Mouse (Mus musculus) MEL (cell line): ENCODE results near the gene Rbks. TPM values are rescaled to one million over a fixed set of nuclear protein-coding genes. Genes with fewer than 3 reads are reported as not detected.
"Not testable (repeated sequence)": the region's sequence is repeated elsewhere in the genome, so short reads cannot be mapped to it uniquely, and the experiment has no call there.

Source experiments
- DNase-seq: peaks from one replicate; pipeline ENCODE4 v3.0.0; 2011; ENCODE audit warnings: low read depth, low spot score
- H3K27ac ChIP-seq: 2 replicates; pipeline ENCODE4 v1.5.1; 2012; ENCODE audit warnings: low read depth, mild to moderate bottlenecking, control low read depth, low read length, moderate library complexity; ENCODE audit not compliant: control insufficient read depth
- H3K27me3 ChIP-seq, 2 experiments: fragments of 150-350 bp in 1 of 2; sonication (generic) in 1 of 2; 2 replicates each; pipeline ENCODE4 v1.6.1; 2012; ENCODE audit warnings: low read length in 2 of 2, mild to moderate bottlenecking in 2 of 2, improper control_type of control experiment in 1 of 2, moderate library complexity in 1 of 2; ENCODE audit not compliant: insufficient read depth in 2 of 2, control insufficient read depth in 1 of 2
- H3K36me3 ChIP-seq, 2 experiments: 2 replicates each; pipeline ENCODE4 v1.6.1; 2012 to 2014; ENCODE audit warnings: low read length in 2 of 2, improper control_type of control experiment in 1 of 2, inconsistent platforms in 1 of 2, mild to moderate bottlenecking in 1 of 2; ENCODE audit not compliant: insufficient read depth in 2 of 2, control insufficient read depth in 1 of 2
- H3K4me1 ChIP-seq, 2 experiments: fragments of 150-350 bp in 1 of 2; sonication (generic) in 1 of 2; 2 replicates each; pipeline ENCODE4 v1.6.1; 2012; ENCODE audit warnings: low read length in 2 of 2, improper control_type of control experiment in 1 of 2, mild to moderate bottlenecking in 1 of 2; ENCODE audit not compliant: insufficient read depth in 2 of 2, control insufficient read depth in 1 of 2
- H3K4me3 ChIP-seq, 2 experiments: fragments of 150-350 bp in 1 of 2; sonication (generic) in 1 of 2; 2 replicates each; pipeline ENCODE4 v1.5.1; 2012; ENCODE audit warnings: low read depth in 2 of 2, low read length in 2 of 2, mild to moderate bottlenecking in 2 of 2, moderate library complexity in 2 of 2, control low read depth in 1 of 2, improper control_type of control experiment in 1 of 2; ENCODE audit not compliant: control insufficient read depth in 1 of 2, insufficient read depth in 1 of 2
- H3K79me2 ChIP-seq: 2 replicates; pipeline ENCODE4 v1.6.1; 2012; ENCODE audit warnings: mild to moderate bottlenecking, low read length, moderate library complexity; ENCODE audit not compliant: control insufficient read depth, poor library complexity, insufficient read depth
- H3K9ac ChIP-seq: 2 replicates; pipeline ENCODE4 v1.6.1; 2012; ENCODE audit warnings: low read depth, mild to moderate bottlenecking, control low read depth, low read length, moderate library complexity; ENCODE audit not compliant: control insufficient read depth, poor library complexity, severe bottlenecking
- H3K9me3 ChIP-seq: fragments of 150-350 bp; sonication (generic); replicated peaks from 2 replicates; pipeline ENCODE4 v1.6.1; 2012; ENCODE audit warnings: mild to moderate bottlenecking, low read length, improper control_type of control experiment, moderate library complexity; ENCODE audit not compliant: insufficient read depth
- BHLHE40 ChIP-seq: IDR thresholded peaks from 2 replicates; pipeline ENCODE4 v1.6.1; 2012; ENCODE audit warnings: low read depth, mild to moderate bottlenecking, inconsistent platforms, low read length, improper control_type of control experiment, borderline replicate concordance
- CHD2 ChIP-seq: IDR thresholded peaks from 2 replicates; pipeline ENCODE4 v1.6.1; 2011; ENCODE audit warnings: low read length, improper control_type of control experiment
- CTCF ChIP-seq, 3 experiments: IDR thresholded peaks in 2 of 3; conservative IDR thresholded peaks in 1 of 3; 2 replicates each; pipeline ENCODE4 v1.5.1; 2011 to 2012; ENCODE audit warnings: low read length in 3 of 3, low read depth in 2 of 3, mild to moderate bottlenecking in 2 of 3, improper control_type of control experiment in 1 of 3, inconsistent platforms in 1 of 3, mixed read lengths in 1 of 3, moderate library complexity in 1 of 3; ENCODE audit not compliant: control insufficient read depth in 1 of 3, insufficient read depth in 1 of 3, poor library complexity in 1 of 3, severe bottlenecking in 1 of 3
- GABPA ChIP-seq: IDR thresholded peaks from 2 replicates; pipeline ENCODE4 v1.6.1; 2012; ENCODE audit warnings: low read depth, mild to moderate bottlenecking, inconsistent platforms, low read length, improper control_type of control experiment, moderate library complexity
- GATA1 ChIP-seq: IDR thresholded peaks from 2 replicates; pipeline ENCODE4 v1.6.1; 2011; ENCODE audit warnings: low read depth, low read length, improper control_type of control experiment
- HCFC1 ChIP-seq: IDR thresholded peaks from 2 replicates; pipeline ENCODE4 v1.6.1; 2012; ENCODE audit warnings: low read depth, mild to moderate bottlenecking, inconsistent platforms, low read length, improper control_type of control experiment, moderate library complexity
- KAT2A ChIP-seq: conservative IDR thresholded peaks from 2 replicates; pipeline ENCODE4 v1.6.1; 2012; ENCODE audit warnings: low read depth, low read length, improper control_type of control experiment, inconsistent platforms
- MAFK ChIP-seq: IDR thresholded peaks from 2 replicates; pipeline ENCODE4 v1.6.1; 2011; ENCODE audit warnings: low read depth, mild to moderate bottlenecking, low read length, improper control_type of control experiment, borderline replicate concordance
- MAX ChIP-seq: IDR thresholded peaks from 2 replicates; pipeline ENCODE4 v1.6.1; 2011; ENCODE audit warnings: low read length, improper control_type of control experiment
- MAZ ChIP-seq: IDR thresholded peaks from 2 replicates; pipeline ENCODE4 v1.6.1; 2012; ENCODE audit warnings: low read depth, mild to moderate bottlenecking, inconsistent platforms, low read length, improper control_type of control experiment
- MEF2A ChIP-seq: IDR thresholded peaks from 2 replicates; pipeline ENCODE4 v1.6.1; 2014; ENCODE audit warnings: low read depth, mild to moderate bottlenecking, inconsistent platforms, low read length, improper control_type of control experiment; ENCODE audit not compliant: poor library complexity, insufficient replicate concordance, severe bottlenecking; ENCODE audit errors: extremely low read depth
- MYB ChIP-seq: IDR thresholded peaks from 2 replicates; pipeline ENCODE4 v1.6.1; 2011; ENCODE audit warnings: mild to moderate bottlenecking, low read depth, low read length, improper control_type of control experiment
- MYC ChIP-seq: IDR thresholded peaks from 2 replicates; pipeline ENCODE4 v1.6.1; 2011; ENCODE audit warnings: low read depth, mild to moderate bottlenecking, low read length, improper control_type of control experiment, moderate library complexity
- NELFE ChIP-seq: IDR thresholded peaks from 2 replicates; pipeline ENCODE4 v1.6.1; 2011; ENCODE audit warnings: low read depth, low read length, improper control_type of control experiment
- POLR2AphosphoS2 ChIP-seq: IDR thresholded peaks from 2 replicates; pipeline ENCODE4 v1.6.1; 2011; ENCODE audit warnings: low read length, improper control_type of control experiment
- POLR2AphosphoS5 ChIP-seq: IDR thresholded peaks from 2 replicates; pipeline ENCODE4 v1.6.1; 2012; ENCODE audit warnings: low read depth, borderline replicate concordance, mild to moderate bottlenecking, inconsistent platforms, low read length, moderate library complexity, mixed read lengths
- RAD21 ChIP-seq: IDR thresholded peaks from 2 replicates; pipeline ENCODE4 v1.6.1; 2011; ENCODE audit warnings: mild to moderate bottlenecking, low read depth, low read length, improper control_type of control experiment
- SIN3A ChIP-seq: IDR thresholded peaks from 2 replicates; pipeline ENCODE4 v1.6.1; 2012; ENCODE audit warnings: low read length, improper control_type of control experiment, inconsistent platforms
- SMC3 ChIP-seq: IDR thresholded peaks from 2 replicates; pipeline ENCODE4 v1.6.1; 2011; ENCODE audit warnings: low read depth, low read length, improper control_type of control experiment
- TAL1 ChIP-seq: IDR thresholded peaks from 2 replicates; pipeline ENCODE4 v1.6.1; 2012; ENCODE audit warnings: mild to moderate bottlenecking, inconsistent platforms, low read length, moderate library complexity, mixed read lengths
- USF1 ChIP-seq: IDR thresholded peaks from 2 replicates; pipeline ENCODE4 v1.6.1; 2014; ENCODE audit warnings: low read depth, mild to moderate bottlenecking, inconsistent platforms, low read length, improper control_type of control experiment, moderate library complexity
- ZC3H11A ChIP-seq: IDR thresholded peaks from 2 replicates; pipeline ENCODE4 v1.6.1; 2012; ENCODE audit warnings: low read depth, mild to moderate bottlenecking, inconsistent platforms, low read length, improper control_type of control experiment
- ZNF384 ChIP-seq: IDR thresholded peaks from 2 replicates; pipeline ENCODE4 v1.6.1; 2012; ENCODE audit warnings: low read depth, mild to moderate bottlenecking, inconsistent platforms, low read length, improper control_type of control experiment
- polyA plus RNA-seq, 2 experiments: library from polyadenylated mRNA; stranded (reverse) in 1 of 2; unstranded in 1 of 2; fragments of >175 nt in 1 of 2; fragments of >200 nt in 1 of 2; gene quantifications; 2 replicates each; pipeline versions ENCODE4 v1.2.1 to v1.2.4; 2012; ENCODE audit warnings: low replicate concordance in 2 of 2, low read depth in 1 of 2; ENCODE audit not compliant: insufficient read length in 2 of 2, insufficient read depth in 1 of 2, missing spikeins in 1 of 2
- total RNA-seq: library from RNA; depleted of rRNA; stranded (reverse); fragments of 300-350 nt; gene quantifications from 2 replicates; pipeline ENCODE4 v1.2.3, GENCODE M21; 2012

Rbks gene
- total and polyA plus RNA-seq, 3 experiments: 34.3 to 47.4 TPM; not detected in 1

DNA sequence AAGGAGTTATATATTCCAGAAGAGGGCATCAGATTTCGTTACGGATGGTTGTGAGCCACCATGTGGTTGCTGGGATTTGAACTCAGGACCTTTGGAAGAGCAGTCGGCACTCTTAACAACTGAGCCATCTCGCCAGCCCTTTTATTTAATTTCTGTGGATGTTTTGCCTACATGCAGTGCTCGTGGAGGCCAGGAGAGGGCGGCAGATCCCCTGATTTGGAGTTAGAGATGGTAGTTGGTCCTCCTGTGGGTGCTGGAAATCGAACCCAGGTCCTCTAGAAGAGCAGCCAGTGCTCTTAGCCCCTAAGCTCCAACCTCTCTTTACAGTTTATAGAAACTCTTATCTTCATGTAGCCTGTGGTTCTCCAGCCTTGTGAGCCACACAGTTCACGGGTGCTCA lies 108.8 kb downstream of the Rbks start:
- not testable (repeated sequence) for H3K36me3 ChIP-seq, H3K4me1 ChIP-seq, H3K4me3 ChIP-seq, H3K27me3 ChIP-seq, H3K79me2 ChIP-seq, H3K27ac ChIP-seq, H3K9me3 ChIP-seq, H3K9ac ChIP-seq
- DNase-seq: peak; percentile 57
- peak; percentile 63 for TF ChIP-seq ZC3H11A
- peak; percentile 62 to 75 (median 70) for TF ChIP-seq CTCF (IDR thresholded peaks at IDR 0.05 in 2 of 3, conservative IDR thresholded peaks at IDR 0.05 in 1 of 3; ENCODE audit: control insufficient read depth in 1 of 3, insufficient read depth in 1 of 3, low read depth in 2 of 3, low read length in 3 of 3, poor library complexity in 1 of 3, severe bottlenecking in 1 of 3)
- 0 out of 2 replicates have a peak, but pooled peaks have one; percentile 24 for TF ChIP-seq MAZ
- TF ChIP-seq SMC3: peak; percentile 72
- TF ChIP-seq RAD21: peak; percentile 77

GRCm38 (mm10) chr5:31588016-31588415 lies 109.4 kb downstream of the Rbks start:
- Histone ChIP-seq H3K4me1 (no peaks in the 10 kb centered on the region), H3K27me3 (no peaks in the 10 kb centered on the region), H3K9me3 (no peaks in the 10 kb centered on the region), H3K4me3 (no peak overlapping the region), H3K9ac (no peak overlapping the region)
- DNase-seq: no peak
- no peak for TF ChIP-seq POLR2AphosphoS2
- TF ChIP-seq CHD2: no peak
- TF ChIP-seq CTCF (IDR thresholded peaks at IDR 0.05 in 2 of 3, conservative IDR thresholded peaks at IDR 0.05 in 1 of 3; ENCODE audit: control insufficient read depth in 1 of 3, insufficient read depth in 1 of 3, low read depth in 2 of 3, low read length in 3 of 3, poor library complexity in 1 of 3, severe bottlenecking in 1 of 3): no peak
- no peak for TF ChIP-seq ZNF384
- no peak for TF ChIP-seq KAT2A
- no peak for TF ChIP-seq MYB
- TF ChIP-seq, all 39 proteins: peak for 0
- H3K36me3 ChIP-seq: no peaks in the 10 kb centered on the region
- no peaks in the 10 kb centered on the region for H3K79me2 ChIP-seq
- no peak overlapping the region for H3K27ac ChIP-seq

GRCm38 (mm10) chr5:31585526-31585925 lies 111.9 kb downstream of the Rbks start:
- H3K27me3 ChIP-seq: no peaks in the 10 kb centered on the region
- no peaks in the 10 kb centered on the region for H3K79me2 ChIP-seq
- no peak overlapping the region for H3K4me3 ChIP-seq
- no peak for DNase-seq
- no peaks in the 10 kb centered on the region for H3K36me3 ChIP-seq
- no peaks in the 10 kb centered on the region for H3K9me3 ChIP-seq
- H3K4me1 ChIP-seq: no peaks in the 10 kb centered on the region
- no peak overlapping the region for H3K27ac ChIP-seq
- TF ChIP-seq TAL1: no peak
- TF ChIP-seq MYC: no peak
- no peak for TF ChIP-seq SIN3A
- TF ChIP-seq KAT2A: no peak
- no peak for TF ChIP-seq BHLHE40
- TF ChIP-seq USF1: no peak
- TF ChIP-seq ZNF384: no peak
- no peak for TF ChIP-seq POLR2AphosphoS5
- no peak for TF ChIP-seq HCFC1
- TF ChIP-seq GABPA: no peak
- no peak for TF ChIP-seq MEF2A
- TF ChIP-seq GATA1: no peak
- TF ChIP-seq MAFK: no peak
- no peak for TF ChIP-seq POLR2AphosphoS2
- TF ChIP-seq NELFE: no peak
- TF ChIP-seq SMC3: no peak
- TF ChIP-seq MAX: no peak
- no peak overlapping the region for H3K9ac ChIP-seq
